Mouse (Mus musculus) cerebellum, postnatal 4 days (tissue): ENCODE results near the gene Tpst1.

Source experiments
- DNase-seq, 2 experiments: peaks; one replicate each; pipeline ENCODE4 v3.0.0; 2022; ENCODE audit warnings: low spot score in 2 of 2, mixed read lengths in 1 of 2

Gene Tpst1

DNA sequence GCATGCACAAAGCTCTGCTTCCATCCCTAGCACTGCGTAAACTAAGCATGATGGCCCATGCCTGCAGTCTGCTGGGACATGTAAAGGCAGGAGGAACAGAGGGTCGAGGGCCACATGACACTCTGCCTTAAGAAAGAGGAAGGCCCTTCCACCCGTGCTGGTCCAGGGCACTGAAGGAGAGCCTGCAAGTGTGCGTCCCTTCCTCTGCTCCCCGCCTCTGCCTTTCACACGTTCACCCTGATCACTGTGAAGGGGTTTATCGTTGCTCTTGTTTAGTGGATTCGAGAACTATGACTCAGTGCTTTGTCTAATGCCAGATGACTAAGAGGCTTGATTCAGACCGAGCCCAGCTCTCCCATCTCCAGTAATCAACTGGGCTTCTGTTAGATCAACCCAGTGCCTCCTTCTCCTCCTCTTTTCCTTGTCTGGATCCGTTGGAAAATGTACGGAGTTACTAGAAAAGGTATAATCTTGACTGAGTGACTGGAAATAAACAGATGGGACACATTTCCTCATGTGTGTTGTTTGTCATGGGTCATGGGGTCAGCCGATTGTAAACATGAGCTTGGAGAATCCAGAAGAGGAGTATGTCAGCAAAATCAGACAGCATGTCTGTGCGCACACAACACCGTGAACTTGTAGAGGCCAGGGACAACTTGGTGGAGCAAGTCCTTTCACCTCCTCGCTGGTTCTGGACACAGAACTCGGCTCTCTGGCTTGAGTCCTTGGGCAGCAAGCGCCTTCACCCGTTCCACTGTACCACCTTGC is 16.7 kb downstream of the Tpst1 start:
- no peak for DNase-seq

DNA sequence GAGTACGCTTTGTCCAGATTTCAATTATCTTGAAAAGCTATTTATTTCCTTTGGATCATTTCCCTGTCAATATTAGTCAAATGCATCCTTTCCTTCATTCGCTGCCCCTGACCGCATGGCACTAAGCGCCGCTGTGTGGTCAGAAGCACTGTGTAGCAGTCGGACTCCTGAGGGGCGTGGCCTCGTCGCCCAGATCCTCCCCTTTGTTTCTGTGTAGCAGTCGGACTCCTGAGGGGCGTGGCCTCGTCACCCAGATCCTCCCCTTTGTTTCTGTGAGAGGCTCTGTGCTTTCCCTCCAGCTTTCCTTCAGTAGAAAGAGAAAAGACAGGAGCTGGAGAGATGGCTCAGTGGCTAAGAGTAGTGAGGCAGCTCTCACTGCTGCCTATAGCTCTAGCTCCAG is 23.6 kb downstream of the Tpst1 start:
- DNase-seq: no peak

DNA sequence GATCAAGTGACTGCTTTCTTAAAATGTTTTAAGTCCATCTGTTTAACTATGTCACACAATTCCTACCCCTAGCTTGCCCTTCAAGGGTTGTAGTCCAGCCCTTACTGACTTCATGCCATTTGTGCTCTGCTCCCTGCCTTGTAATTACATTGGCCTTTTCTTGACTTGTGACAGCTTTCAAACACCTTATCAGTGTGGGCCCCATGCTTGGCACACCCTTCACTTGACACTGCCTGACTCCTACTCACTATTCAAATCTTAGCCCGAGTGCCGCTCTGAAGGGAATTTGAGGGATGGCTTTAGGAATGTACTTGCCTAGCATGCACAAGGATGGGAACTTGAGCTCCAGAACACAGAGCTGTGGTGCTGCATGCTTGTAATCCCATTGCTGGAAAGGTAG is 24.7 kb downstream of the Tpst1 start:
- DNase-seq: no peak

DNA sequence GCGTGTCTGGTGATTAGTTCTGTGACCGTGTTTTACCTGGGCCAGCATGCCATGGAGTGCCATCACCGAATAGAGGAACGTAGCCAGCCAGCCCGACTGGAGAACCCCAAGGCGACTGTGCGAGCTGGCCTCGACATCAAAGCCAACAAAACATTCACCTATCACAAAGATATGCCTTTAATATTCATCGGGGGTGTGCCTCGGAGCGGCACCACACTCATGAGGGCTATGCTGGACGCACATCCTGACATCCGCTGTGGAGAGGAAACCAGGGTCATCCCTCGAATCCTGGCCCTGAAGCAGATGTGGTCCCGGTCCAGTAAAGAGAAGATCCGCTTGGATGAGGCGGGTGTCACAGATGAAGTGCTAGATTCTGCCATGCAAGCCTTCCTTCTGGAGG is 28.6 kb downstream of the Tpst1 start:
- no peak for DNase-seq

DNA sequence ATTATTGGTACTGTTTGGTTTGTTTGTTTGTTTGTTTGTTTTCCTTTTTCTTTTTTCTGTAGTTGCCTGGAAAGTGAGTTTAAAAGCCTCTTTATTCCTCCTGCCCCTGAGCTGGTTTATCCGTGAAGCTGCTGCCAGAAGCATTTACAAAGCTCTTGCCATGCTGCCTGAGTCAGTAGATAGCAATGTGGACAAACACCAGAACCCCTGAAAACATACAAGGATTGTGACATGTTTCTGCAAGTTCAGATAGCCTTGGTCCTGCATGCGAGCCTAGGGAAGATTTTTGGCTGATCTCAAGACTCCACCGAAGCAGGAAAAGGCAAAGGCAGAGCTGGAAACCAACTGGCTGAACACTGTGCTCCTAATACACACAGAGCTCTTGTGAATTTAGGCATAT is 36.2 kb downstream of the Tpst1 start:
- no peak for DNase-seq

DNA sequence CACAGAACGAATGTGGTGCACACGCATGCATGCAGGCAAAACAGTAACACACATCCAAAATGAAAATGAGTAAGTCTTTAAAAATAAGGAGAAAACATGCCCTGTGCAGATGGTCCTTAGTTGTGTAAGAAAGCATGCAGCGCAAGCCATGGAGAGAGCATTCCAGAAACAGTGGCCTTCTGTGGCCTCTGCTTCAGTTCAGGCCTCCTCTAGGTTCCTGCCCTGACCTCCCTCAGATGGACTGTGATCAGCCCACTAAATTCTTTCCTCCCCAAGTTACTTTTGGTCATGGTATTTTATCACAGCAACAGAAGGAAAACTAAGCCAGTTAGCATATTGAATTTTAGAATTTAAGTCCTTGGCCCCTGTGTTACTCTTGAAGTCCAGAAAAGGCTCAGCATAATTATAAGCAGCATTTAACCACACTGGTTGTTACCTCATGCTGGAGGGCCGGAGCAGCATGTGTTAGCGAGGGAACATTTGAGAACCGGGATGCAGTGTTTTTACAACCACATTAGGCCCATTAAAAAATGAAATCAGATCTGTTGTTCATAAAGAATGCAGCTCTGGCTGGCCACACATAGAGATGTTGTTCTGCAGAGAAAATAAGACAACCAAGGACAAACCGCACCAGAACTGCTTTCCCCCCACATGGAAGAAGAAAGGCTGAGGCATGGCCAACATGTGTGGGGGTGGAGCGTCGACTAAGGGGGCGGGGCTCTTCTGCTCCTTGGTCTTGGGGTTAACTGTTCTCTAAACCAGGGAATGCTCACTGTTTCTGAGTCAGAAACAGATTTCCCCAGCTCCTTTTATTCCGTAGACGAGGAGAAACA is 37.7 kb downstream of the Tpst1 start:
- DNase-seq: no peak

DNA sequence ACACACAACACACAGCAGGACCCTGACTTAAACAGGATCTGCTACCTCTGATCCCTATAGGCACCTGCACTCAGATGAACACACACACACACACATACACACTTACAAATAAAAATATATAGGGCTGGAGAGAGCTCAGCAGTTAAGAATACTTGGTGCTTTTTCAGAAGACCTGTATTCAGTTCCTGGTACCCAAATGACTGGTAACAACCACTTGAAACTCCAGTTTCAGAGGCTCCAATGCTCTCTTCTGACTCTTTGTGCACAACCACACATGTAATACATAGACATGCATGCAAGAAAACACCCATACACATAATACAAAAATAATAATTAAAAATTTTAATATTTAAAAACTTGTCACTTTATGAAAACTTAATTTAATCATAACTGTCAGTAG is 39.5 kb downstream of the Tpst1 start:
- no peak for DNase-seq

DNA sequence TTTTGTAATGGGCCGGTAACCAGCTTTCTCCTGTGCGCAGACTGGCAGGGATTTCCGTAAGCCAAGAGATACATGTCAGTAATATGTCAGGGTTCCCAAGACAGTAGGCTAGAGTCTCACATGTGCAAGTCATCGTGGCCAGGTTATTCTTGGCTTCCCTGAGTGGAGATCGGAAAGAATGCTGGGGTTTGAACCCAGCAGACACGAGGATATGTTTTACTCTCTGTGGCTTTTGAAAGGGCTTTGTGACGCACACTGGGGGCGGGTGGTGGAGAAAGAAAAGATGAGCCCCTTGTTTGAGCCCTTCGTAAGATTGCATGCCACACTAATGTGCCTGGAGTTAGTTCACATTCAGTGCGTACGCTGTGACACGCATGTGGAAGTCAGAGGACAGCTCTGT is 43.0 kb downstream of the Tpst1 start:
- DNase-seq: no peak

DNA sequence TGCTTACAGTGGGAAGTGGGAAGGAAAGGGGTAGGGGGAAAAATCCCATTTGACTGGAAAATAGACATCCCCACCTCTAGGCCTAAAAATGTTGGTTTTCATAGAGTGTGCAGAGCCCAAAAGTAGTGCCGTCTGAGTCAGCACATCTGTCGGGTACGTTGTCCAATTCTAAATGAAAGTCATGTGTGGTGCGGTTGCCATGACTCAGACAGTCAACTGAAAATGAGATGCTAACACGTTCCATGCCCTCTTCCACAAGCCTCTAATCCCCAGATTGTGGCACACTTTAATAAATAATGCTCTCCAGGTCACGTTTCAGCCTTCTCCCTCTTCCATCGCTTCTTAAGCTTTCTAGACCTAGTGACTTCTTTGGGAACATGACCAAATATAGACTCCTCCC is 43.7 kb downstream of the Tpst1 start:
- no peak for DNase-seq

DNA sequence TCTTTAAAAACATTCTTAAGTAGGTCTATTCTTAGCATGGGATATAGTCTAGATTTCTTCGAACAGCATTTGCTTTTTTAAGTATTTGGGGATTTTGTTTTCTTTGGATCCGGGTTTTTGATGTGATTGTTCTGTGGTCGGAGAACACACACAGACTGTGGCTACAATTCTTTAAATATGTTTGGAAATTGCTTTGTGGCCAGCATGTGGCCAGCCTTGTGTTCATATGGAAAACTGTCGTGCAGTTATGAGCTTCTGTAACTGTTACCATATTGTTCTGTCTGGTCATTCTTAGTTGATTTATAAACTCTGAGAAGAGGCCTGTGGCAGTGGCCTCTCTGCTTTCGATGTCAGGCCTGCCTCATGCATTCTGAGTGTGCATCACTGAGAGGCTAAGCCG is 44.8 kb downstream of the Tpst1 start:
- no peak for DNase-seq

DNA sequence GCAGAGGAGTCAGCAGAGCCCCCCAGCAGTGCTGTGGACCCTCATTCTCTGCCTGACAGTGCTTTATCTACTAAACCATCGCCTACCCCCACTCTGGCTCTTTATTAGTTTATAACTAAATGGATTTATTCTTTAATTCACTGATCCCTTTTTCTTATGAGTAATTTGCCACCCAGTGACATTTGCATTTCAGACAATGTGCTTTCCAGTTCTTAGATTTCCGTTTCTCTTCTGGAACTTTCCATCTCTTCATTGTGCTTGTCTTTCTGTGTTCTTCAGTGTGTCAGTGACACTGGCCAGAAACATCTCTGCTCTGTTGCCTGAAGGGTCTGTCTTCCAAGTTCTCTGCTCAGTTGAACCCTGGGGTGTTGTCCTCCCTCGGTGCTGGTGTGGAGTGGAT is 46.1 kb downstream of the Tpst1 start:
- no peak for DNase-seq

DNA sequence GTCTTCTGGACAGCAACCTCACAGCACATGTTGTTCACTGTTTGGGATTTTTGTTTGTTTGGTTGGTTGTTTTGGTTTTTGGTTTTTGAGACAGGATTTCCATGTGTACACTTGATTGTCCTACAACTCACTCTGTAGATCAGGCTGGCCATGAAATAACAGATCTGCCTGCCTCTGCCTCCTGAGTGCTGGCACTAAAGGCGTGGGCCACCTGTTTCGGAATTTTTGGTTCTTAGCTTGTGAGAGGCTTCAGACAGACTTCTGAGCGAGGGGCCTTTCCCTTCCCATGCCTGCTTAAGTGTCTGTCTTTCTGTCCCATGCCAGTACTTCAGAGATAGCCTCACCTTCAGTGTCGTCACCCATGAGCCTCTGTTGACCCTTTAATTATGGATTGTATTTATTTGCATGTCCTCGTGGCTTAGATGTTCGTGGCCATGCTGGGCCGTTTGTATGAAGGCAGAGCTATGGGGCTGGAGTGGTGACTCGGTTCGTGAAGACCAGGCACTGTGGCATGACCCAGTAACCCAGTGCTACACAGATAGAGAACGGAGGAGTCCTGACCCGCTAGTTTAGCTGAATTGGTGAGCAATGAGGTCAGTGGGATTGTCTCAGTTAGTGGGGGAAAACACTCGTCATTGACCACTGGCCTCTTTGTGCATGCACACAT is 47.1 kb downstream of the Tpst1 start:
- no peak for DNase-seq

DNA sequence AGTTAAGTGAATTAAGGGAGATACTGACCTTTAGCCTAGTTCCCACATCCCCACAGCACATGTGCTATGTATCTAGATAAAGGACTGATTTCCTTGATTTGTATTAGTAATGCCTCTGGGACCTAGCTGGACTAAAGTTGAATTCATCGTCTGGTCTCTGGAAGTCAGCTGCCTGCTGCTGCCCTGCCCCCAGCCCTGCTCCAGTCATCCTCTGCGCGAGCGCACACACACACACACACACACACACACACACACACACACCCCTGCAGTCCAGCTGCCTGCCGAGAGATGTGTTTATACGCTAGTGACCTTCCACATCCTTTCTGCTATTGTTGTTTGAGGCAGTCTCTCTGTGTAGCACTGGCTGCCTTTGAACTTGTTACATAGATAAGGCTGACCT is 47.8 kb downstream of the Tpst1 start:
- no peak for DNase-seq

DNA sequence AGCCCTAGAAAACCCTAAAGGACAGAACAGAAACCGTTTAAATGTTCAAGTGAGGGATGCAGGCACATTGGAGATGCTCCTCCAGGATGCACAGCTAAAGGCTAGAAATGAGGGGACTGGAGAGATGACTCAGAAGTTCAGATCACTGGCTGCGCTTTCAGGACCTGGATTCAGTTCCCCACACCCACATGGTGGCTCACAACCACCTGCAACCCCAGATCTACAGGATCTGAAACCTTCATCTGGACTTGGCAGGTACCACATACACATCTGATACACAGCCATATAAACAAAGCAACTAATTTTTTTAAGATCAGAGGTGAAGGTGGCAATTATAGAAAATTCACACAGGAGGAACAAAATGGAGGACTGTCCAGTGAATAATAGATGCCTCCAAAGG is 49.2 kb downstream of the Tpst1 start:
- no peak for DNase-seq

DNA sequence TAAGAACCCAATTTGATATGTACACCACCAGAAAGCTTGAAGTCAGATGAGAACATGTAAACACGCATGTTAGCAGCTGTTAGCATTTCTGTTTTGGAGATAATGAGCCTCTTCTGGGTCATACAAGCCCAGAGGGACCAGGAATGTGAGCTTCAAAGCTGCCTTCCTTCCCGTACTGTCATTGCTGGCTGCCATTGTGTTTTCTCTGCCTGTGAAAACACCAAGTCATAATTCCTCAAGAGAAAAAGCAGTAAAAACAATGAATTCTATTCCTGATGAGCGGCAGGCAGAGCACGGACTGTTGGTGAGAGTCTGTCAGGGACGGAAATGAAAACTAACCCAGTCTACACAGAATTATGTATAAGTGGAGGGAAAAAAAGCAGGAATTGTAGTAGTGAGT is 51.1 kb downstream of the Tpst1 start:
- no peak for DNase-seq

DNA sequence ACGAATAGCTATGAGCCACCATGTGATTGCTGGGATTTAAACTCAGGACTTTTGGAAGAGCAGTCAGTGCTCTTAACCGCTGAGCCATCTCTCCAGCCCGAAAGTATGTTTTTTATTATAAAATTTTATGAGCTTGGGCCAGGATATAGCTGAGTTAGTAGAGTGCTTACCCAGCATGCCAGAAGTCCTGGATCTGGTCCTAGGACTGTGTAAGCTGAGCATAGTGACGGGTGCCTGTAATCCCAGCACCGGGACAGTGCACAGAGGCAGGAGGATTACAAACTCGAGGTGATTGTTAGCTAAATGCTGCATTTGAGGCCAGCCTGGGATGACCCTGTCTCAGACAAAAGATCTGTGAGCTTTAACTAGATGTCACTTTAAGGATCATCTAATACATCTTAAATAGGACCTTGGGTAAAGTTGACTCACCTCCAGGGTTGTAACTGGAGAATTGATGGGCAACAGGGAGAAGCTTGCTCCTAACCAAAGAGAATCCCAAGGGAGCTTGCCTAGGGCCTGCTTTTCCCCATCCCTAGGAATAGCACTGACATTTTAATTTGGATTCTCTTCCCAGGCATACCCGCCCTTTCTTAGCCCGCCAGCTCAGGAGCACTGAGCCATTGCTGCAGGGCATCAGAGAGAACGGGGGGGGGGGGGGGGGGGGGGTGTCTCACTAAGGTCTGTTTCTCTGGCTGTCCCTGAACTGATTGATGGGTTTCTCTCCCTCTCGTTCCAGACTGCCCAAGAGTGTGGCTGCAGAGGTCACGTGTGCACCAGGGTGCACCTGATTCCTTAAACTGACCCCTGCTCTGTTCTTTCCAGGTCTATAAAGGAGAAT is 55.8 kb downstream of the Tpst1 start:
- DNase-seq: no peak

DNA sequence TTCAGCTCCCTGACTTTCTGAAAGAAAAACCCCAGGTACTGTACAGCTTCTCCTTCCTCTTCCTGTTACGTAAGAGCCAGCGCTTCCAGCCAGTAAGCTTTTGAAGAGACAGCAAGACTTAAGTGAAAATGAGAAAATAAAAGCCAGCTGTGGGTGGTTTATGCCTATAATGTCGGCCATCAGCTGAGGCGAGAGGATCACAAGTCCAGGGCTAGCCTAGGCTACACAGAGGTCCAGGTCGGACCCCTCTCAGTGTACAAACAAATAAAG is 56.3 kb downstream of the Tpst1 start:
- no peak for DNase-seq

DNA sequence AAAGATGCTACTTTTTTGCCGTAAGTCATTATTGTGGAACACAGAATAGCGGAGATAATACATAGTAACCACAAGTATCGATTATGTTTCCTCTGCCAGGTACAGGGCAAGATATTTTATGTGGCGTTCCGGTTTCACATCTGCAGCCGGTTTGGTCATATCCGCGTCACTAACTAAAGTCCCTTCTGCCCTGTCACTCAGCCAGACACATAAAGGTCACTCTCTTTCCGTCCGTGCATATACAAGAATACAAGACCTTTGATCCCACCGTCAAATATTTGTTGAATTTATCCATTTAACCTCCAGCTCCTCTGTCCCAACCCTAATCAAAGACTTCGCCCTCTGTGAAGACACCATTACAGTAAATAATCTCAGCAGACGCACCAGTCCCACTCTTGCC is 63.5 kb downstream of the Tpst1 start:
- DNase-seq: no peak

DNA sequence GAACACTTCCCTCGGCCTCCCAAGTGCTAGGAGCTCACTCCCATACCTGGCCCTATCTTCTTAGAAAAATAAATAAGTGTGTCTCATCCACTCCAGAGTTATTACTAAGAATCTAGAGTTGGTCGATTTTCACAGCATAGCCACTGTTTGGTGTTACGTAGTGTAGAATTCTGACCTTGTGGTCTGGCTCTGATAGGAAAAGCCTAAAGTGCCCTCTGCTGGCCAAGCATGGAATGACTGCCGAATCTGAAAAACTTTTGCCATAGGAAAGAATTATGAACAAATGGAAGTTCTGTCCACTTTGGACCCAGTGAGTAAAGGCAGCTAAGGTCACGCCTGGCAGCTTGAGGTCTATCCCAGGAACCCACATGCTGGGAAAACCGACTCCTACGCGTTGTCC is 66.3 kb downstream of the Tpst1 start:
- peak; percentile 59 to 81 for DNase-seq

DNA sequence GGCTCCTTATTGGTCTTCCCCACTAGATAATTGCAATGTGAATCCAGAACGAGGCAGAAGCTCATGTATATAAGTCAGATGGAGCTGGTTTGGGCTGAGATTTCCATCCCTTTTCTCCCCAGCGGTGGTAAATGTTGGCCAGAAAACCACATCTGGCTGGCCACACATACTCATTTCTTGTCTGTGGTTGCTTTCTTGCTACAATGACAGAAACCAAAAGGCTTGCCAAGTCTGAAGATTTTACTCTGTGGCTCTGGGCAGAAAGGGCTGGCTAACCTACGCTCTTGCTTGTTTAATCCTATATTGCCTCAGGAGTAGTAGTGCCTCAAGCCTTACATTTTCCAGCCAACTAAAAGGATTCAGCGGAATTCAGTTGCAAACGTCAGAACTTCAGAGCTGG is 68.0 kb downstream of the Tpst1 start:
- DNase-seq: no peak

DNA sequence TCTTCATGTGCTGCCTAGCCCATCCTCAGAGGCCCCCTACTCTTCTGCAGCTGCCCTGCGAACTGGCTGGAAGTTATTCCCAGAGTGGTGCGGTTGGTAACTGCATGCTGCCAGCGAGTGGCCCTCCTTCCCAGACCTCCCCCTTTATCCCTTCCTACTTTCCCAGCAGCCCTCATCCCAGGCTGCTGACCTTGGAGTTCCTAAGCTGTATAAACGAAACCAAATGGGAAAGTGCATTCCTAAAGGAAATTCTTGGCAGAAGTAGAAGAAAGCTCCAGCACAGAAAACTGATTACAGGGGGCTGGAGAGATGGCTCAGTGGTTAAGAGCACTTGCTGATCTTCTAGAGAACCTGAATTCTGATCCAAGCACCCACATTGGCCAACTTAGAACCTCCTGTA is 68.9 kb downstream of the Tpst1 start:
- DNase-seq: no peak

DNA sequence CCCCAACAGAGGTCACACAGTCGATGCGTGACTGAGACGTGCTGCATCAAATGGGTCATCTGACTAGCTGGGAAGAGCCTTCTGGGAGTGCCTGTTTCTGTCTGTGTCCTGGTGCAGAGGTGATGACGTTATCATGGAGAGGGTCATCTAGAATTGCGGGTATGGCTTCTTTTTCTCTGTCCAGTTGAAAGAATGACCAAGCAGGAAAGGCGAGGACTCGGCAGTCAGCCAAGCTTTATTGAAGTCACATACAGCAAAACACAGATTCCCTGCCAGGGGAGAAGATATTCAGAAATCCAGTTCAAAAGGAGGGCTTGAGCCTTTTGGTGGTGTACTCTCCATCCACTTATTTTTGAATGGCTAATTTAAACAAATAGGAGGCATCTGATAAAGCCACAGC is 70.0 kb downstream of the Tpst1 start:
- DNase-seq: no peak
